Mouse (Mus musculus) kidney, adult 2 months (tissue): Measurements from ENCODE around the gene D630003M21Rik. TPM values are rescaled to one million over a fixed set of nuclear protein-coding genes. Genes with fewer than 3 reads are reported as not detected.

ENCODE experiments used
- DNase-seq: peaks from one replicate; pipeline ENCODE4 v3.0.0; 2021
- H3K27ac ChIP-seq: fragments of 200-500 bp; 2 replicates; pipeline ENCODE4 v1.5.1; 2012; ENCODE audit warnings: low read depth, low read length, control low read depth, inconsistent platforms; ENCODE audit not compliant: insufficient read depth
- H3K27me3 ChIP-seq: fragments of 200-500 bp; replicated peaks from 2 replicates; pipeline ENCODE4 v1.6.1; 2012; ENCODE audit warnings: mild to moderate bottlenecking, moderate library complexity, low read length, inconsistent platforms; ENCODE audit not compliant: control insufficient read depth, insufficient read depth
- H3K36me3 ChIP-seq: fragments of 200-500 bp; 2 replicates; pipeline ENCODE4 v1.6.1; 2012; ENCODE audit warnings: mild to moderate bottlenecking, moderate library complexity, low read length, inconsistent platforms; ENCODE audit not compliant: control insufficient read depth, insufficient read depth
- H3K4me1 ChIP-seq: fragments of 200-500 bp; 2 replicates; pipeline ENCODE4 v1.6.1; 2011; ENCODE audit warnings: low read length; ENCODE audit not compliant: control insufficient read depth, insufficient read depth
- H3K4me3 ChIP-seq: fragments of 200-500 bp; 2 replicates; pipeline ENCODE4 v1.5.1; 2011; ENCODE audit warnings: mild to moderate bottlenecking, low read depth, low read length, control low read depth; ENCODE audit not compliant: insufficient read depth
- CTCF ChIP-seq: fragments of 200-500 bp; conservative IDR thresholded peaks from 2 replicates; pipeline ENCODE4 v1.5.1; 2011; ENCODE audit warnings: low read depth, mild to moderate bottlenecking, control low read depth, low read length, moderate library complexity, mixed read lengths; ENCODE audit not compliant: insufficient read depth, insufficient read length
- POLR2A ChIP-seq: fragments of 200-500 bp; IDR thresholded peaks from one replicate; pipeline ENCODE4 v1.6.1; 2011; ENCODE audit warnings: low read depth, low read length, control low read depth
- WGBS: fragments of 180-500 bp; shearing (Covaris S2); methylation state at CpG from one replicate; pipeline ENCODE4 v1.1.7; 2018; 5-methylcytosine and 5-hydroxymethylcytosine counted together
- polyA plus RNA-seq: library from polyadenylated mRNA; depleted of rRNA; stranded (reverse); fragments of >200 nt; gene quantifications from 2 replicates; pipeline ENCODE4 v1.2.3, GENCODE M21; 2012

Gene D630003M21Rik
- polyA plus RNA-seq, 1 experiment: 2.0 TPM

DNA sequence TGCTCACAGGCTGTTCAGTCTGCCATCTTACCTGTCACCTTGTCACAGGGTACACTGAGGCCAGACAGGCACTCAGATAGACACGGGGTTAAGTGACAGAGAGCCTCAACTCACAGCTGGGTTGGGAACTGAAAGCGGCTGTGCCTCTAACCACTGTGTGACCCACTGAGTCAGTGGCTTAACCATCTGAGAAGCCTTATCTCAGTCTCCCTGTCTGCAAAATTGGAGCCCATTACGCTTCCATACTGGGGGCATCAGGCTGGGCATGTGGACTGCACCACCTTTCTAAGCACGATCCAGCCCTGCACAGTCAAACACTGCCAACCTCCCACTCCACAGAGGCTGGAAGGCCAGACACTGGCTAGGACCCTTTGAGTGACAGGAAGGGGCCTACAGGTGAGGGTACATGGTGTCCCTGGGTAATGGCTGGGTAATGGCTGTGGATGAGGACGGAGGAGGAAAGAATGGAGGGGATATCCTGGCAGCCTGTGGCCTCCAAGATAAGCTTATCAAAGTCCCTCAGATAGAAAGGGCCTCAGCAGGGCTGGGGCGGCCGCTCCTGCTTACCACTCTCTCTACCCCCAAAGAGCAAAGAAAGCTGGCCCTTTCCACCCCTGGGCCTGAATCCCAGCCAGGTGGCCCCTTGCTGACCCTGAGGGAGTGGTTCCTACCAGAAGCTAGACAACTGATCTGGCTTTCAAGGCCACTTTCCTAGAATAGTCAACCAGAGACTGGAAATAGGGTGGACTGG lies 87.2 kb downstream of the D630003M21Rik start:
- peak; percentile 66 for DNase-seq
- TF ChIP-seq CTCF (no peak), POLR2A (no peak)
- Histone ChIP-seq H3K36me3 (no peaks in the 10 kb centered on the region; the same call in 1 of the 2 replicates), H3K4me3 (no peak overlapping the region), H3K4me1 (peaks cover 24% of the 10 kb centered on the region; the same call in 1 of the 2 replicates), H3K27ac (0 out of 2 replicates have a peak overlapping the region, but pooled peaks have one; percentile 1), H3K27me3 (no peaks in the 10 kb centered on the region)
- 76% methylated on average over 7 of the region's 7 CpGs for WGBS

DNA sequence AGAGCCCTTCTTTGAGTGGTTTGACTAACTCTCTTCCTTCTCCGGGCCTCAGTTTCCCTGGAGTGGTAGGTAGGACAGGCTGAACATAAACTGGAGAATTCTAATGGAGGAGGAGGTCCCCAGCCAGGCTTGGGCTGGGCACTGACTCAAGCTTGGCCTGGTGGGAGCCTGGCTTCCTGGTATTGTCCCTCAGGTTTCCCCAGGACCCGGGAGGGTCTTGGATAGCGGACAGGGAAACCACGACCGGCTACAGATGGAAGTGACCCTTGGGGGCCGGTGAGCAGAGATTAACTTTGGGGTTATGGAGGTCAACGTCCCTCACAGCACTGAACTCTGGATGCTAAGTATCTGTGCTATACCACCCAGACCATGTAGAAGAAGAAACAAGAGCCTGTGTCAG lies 87.8 kb downstream of the D630003M21Rik start:
- Histone ChIP-seq H3K4me3 (no peak overlapping the region), H3K27ac (0 out of 2 replicates have a peak overlapping the region, but pooled peaks have one; percentile 19), H3K4me1 (peaks cover 27% of the 10 kb centered on the region), H3K27me3 (no peaks in the 10 kb centered on the region), H3K36me3 (no peaks in the 10 kb centered on the region; the same call in 1 of the 2 replicates)
- no peak for DNase-seq
- 62% methylated on average over 7 of the region's 7 CpGs for WGBS
- no peak for TF ChIP-seq POLR2A
- no peak for TF ChIP-seq CTCF

DNA sequence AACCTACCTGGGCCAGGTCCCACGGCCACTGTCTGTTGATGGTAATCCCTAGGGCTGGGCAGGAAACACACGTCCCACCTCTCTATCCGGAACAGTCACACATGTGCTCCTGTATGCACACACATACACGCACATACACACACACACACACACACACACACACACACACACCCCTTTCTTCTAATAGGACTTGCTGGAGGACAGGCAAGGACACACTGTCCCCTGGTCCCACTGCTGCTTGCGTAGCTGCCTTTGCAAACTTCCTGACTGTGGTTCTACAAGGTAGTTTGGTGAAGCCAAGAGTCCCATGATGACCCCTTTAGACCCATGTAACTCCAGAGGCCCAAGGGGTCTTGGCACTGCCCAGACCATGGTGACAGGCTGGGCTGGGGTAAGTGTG lies 88.4 kb downstream of the D630003M21Rik start:
- TF ChIP-seq POLR2A (no peak), CTCF (no peak)
- no peak overlapping the region for H3K4me3 ChIP-seq
- no peak for DNase-seq
- H3K4me1 ChIP-seq: peaks cover 27% of the 10 kb centered on the region
- H3K36me3 ChIP-seq: no peaks in the 10 kb centered on the region; the same call in 1 of the 2 replicates
- 72% methylated on average over 5 of the region's 5 CpGs for WGBS
- peak overlapping the region; percentile 19; the same call in 1 of the 2 replicates for H3K27ac ChIP-seq
- H3K27me3 ChIP-seq: no peaks in the 10 kb centered on the region

DNA sequence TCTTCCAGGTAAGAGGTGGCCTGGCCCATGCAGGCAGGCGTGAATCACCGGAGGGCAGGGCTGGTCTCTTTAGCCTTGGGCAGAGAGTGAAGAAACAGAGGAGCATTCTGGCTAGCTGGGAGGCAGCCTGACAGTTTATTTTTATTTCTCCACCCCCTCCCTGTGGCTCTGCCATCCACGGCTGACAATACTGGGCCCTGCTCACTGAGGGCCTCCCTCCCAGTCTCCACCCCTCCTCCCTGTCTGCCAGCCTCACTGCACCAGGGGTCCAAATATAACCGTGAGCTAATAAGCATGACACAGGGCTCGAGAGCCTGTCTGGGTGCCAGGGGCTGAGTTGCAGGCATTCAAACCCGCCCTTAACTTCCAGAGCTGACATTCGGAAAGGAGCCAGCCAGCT lies 89.4 kb downstream of the D630003M21Rik start:
- no peak for TF ChIP-seq POLR2A
- TF ChIP-seq CTCF: no peak
- H3K4me3 ChIP-seq: no peak overlapping the region
- peak; percentile 47 for DNase-seq
- 0 out of 2 replicates have a peak overlapping the region, but pooled peaks have one; percentile 13 for H3K27ac ChIP-seq
- no peaks in the 10 kb centered on the region for H3K27me3 ChIP-seq
- peaks cover 24% of the 10 kb centered on the region for H3K4me1 ChIP-seq
- H3K36me3 ChIP-seq: no peaks in the 10 kb centered on the region; the same call in 1 of the 2 replicates
- 45% methylated on average over 7 of the region's 7 CpGs for WGBS

DNA sequence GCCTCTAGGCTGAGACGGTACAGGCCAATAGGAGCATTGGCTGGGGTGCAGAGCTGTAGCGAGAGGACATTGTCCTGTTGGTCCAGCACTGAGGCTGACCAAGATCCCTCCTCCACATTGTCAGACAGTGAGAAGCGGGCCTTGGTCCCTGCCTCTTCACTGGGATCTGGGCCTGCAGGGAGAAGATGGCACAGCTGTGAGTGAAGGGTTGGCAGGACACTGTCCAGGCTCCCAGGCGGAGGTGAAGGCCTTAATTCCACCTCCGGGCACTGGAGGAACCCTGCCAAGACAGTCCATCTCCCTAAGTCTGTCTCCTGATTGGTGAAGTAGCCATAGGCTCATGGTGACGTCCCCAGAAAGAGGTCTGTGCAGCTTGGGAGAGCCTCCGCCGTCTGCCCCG lies 90.2 kb downstream of the D630003M21Rik start:
- no peak overlapping the region for H3K4me3 ChIP-seq
- H3K27me3 ChIP-seq: no peaks in the 10 kb centered on the region
- no peak for DNase-seq
- peaks cover 19% of the 10 kb centered on the region for H3K4me1 ChIP-seq
- no peak overlapping the region for H3K27ac ChIP-seq
- WGBS: 93% methylated on average over 9 of the region's 9 CpGs
- no peaks in the 10 kb centered on the region; the same call in 1 of the 2 replicates for H3K36me3 ChIP-seq
- TF ChIP-seq POLR2A: no peak
- no peak for TF ChIP-seq CTCF

DNA sequence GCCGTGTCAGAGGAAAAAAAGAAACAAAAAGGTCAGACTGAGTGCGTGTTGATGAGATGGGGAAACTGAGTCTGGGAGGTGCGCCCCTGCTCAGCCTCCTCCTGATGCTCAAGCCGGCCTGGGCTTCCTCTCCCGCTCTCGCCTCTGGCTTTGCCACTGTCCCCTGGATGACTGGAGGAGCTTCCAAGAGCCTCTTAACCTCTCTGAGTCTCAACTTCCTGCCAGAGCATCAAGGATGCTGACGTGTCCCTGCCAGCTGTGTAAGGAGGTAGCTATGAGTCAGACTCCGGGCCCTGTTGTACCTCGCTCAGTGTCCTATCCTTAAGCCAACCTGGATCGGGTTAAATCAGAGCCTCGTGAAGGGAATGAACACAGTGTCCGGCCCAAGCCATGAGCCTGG lies 91.3 kb downstream of the D630003M21Rik start:
- Histone ChIP-seq H3K27ac (peak overlapping the region; percentile 10; the same call in 1 of the 2 replicates), H3K36me3 (no peaks in the 10 kb centered on the region; the same call in 1 of the 2 replicates), H3K4me1 (peaks cover 14% of the 10 kb centered on the region), H3K27me3 (no peaks in the 10 kb centered on the region), H3K4me3 (no peak overlapping the region)
- no peak for TF ChIP-seq CTCF
- peak; percentile 48 for DNase-seq
- WGBS: 75% methylated on average over 12 of the region's 12 CpGs

DNA sequence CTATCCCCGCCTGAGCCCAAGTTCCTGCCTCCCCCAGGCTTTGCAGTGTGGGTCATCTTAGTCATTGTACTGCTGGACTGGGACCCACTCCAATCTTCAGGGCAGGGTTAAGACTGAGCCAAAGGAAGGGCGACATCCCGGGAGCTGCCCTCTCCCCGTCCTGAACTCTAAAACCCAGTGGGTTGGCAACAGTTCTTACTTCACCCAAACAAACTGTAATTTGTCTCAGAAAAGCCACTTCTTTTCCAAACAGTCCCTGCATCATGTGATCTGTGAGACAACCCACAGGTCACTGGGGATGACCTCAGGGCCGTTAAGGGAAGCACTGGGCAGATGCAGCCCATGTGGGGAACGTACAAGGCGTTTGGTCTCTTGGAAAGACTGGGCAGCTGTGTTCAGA lies 92.8 kb downstream of the D630003M21Rik start:
- Histone ChIP-seq H3K4me1 (peaks cover 14% of the 10 kb centered on the region), H3K27ac (peak overlapping the region; percentile 18; the same call in 1 of the 2 replicates), H3K27me3 (no peaks in the 10 kb centered on the region), H3K36me3 (no peaks in the 10 kb centered on the region; the same call in 1 of the 2 replicates), H3K4me3 (no peak overlapping the region)
- DNase-seq: peak; percentile 89
- TF ChIP-seq CTCF (no peak), POLR2A (no peak)
- 25% methylated on average over 7 of the region's 7 CpGs for WGBS
